Mouse (Mus musculus) gastrocnemius, adult 8-10 months (tissue): ENCODE data around the gene Cdyl2. TPM values are rescaled to one million over a fixed set of nuclear protein-coding genes. Genes with fewer than 3 reads are reported as not detected.

ENCODE experiments used
- DNase-seq, 2 experiments: peaks; one replicate each; pipeline ENCODE4 v3.0.0; 2022; ENCODE audit warnings: low spot score in 2 of 2
- total RNA-seq, 4 experiments: library from RNA; stranded (reverse); gene quantifications; 2 replicates each; pipeline ENCODE4 v1.2.4; 2022

Gene Cdyl2
- total RNA-seq, 4 experiments from 2014 or later: 2.7 to 4.8 (median 3.2) TPM

GRCm38 (mm10) chr8:116673052-116673451 is 59.7 kb downstream of the Cdyl2 start:
- DNase-seq: no peak

GRCm38 (mm10) chr8:116671543-116671942 is 61.2 kb downstream of the Cdyl2 start:
- DNase-seq: no peak

- DNase-seq: no peak
Measured at GRCm38 (mm10) chr8:116670604-116671003, 62.2 kb downstream of the Cdyl2 start.

- DNase-seq: no peak
Measured at GRCm38 (mm10) chr8:116668977-116669376, 63.8 kb downstream of the Cdyl2 start.

GRCm38 (mm10) chr8:116666781-116667325 is 65.9 kb downstream of the Cdyl2 start:
- no peak for DNase-seq

- no peak for DNase-seq
Measured at GRCm38 (mm10) chr8:116661521-116661920, 71.3 kb downstream of the Cdyl2 start.

- DNase-seq: no peak
Measured at GRCm38 (mm10) chr8:116656811-116657210, 76.0 kb downstream of the Cdyl2 start.

- DNase-seq: no peak
Measured at GRCm38 (mm10) chr8:116654881-116655280, 77.9 kb downstream of the Cdyl2 start.

GRCm38 (mm10) chr8:116652949-116653348 is 79.8 kb downstream of the Cdyl2 start:
- no peak for DNase-seq

GRCm38 (mm10) chr8:116649975-116650725 is 82.6 kb downstream of the Cdyl2 start:
- no peak for DNase-seq

- DNase-seq: no peak
Measured at GRCm38 (mm10) chr8:116645376-116645775, 87.4 kb downstream of the Cdyl2 start.

- DNase-seq: no peak
Measured at GRCm38 (mm10) chr8:116640925-116641324, 91.9 kb downstream of the Cdyl2 start.

- no peak for DNase-seq
Measured at GRCm38 (mm10) chr8:116637998-116638397, 94.8 kb downstream of the Cdyl2 start.

- no peak for DNase-seq
Measured at GRCm38 (mm10) chr8:116637193-116637592, 95.6 kb downstream of the Cdyl2 start.

GRCm38 (mm10) chr8:116636396-116636795 is 96.4 kb downstream of the Cdyl2 start:
- DNase-seq: no peak

GRCm38 (mm10) chr8:116635972-116636371 is 96.8 kb downstream of the Cdyl2 start:
- DNase-seq: no peak

- DNase-seq: no peak
Measured at GRCm38 (mm10) chr8:116635261-116635660, 97.5 kb downstream of the Cdyl2 start.

GRCm38 (mm10) chr8:116634436-116634835 is 98.4 kb downstream of the Cdyl2 start:
- DNase-seq: no peak

GRCm38 (mm10) chr8:116633470-116634150 is 99.2 kb downstream of the Cdyl2 start:
- no peak for DNase-seq

- DNase-seq: no peak
Measured at GRCm38 (mm10) chr8:116630066-116630465, 102.7 kb downstream of the Cdyl2 start.

GRCm38 (mm10) chr8:116628975-116629374 is 103.8 kb downstream of the Cdyl2 start:
- DNase-seq: no peak

GRCm38 (mm10) chr8:116627854-116628479 is 104.8 kb downstream of the Cdyl2 start:
- DNase-seq: no peak
